Mouse (Mus musculus) lung, adult 10 weeks (tissue): ENCODE measurements around the gene Afmid. TPM values are rescaled to one million over a fixed set of nuclear protein-coding genes. Genes with fewer than 3 reads are reported as not detected.

Experiments used
- polyA plus RNA-seq: library from polyadenylated mRNA; stranded (reverse); fragments of 350-450 nt; fragmentation: Illumina TruSeq; extraction: RNeasy Lipid Tissue Mini Kit (QIAGEN cat#74804); gene quantifications from one replicate; pipeline ENCODE4 v1.2.3, GENCODE M21; 2014; ENCODE audit warnings: low read depth, low replicate concordance; ENCODE audit not compliant: insufficient read depth

The Afmid gene
- polyA plus RNA-seq = 2.4 TPM

GRCm38 (mm10) chr11:117825333-117826101 is at the start of gene Afmid, which contains the start of gene Tk1:
Gene Afmid (plus strand): TSS chr11:117825924.
Gene Tk1 (minus strand): TSS chr11:117826092.

GRCm38 (mm10) chr11:117781993-117782704 is 43.6 kb upstream of the Afmid start, which contains the start of the genes Tmc8 and Tmc6:
Gene Tmc8 (plus strand): TSS chr11:117782076.
Gene Tmc6 (minus strand): TSS chr11:117782198.

DNA sequence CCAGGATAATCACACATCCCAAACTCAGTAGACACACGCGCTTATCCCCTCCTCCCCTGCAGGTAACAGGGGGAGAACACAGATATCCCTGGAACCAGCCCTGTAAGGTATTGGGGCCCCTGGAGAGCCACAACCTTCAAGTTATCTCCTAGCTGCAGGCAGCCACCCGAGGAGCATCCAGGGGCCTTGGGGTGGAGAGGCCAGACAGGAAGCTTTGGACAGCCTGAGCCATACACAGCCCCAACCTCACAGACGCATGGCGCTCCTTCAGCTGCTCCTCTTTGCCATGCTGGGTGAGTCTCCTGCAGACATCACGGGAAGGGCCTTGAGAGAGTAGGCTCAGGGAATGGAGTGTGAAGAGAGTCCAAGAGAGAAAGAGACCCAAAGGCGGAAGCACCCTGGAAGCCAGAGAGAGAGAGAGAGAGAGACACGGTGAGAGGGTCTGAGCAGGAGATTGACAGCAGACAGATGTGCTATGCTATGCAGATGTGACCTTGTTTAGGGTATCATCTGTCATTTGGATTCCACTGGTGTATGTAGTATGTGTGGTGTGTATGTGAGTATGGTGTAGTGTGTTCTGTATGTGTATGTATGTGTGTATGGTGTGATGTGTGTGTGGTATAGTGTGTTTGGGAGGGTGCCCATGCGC is 28.1 kb upstream of the Afmid start, which contains the start of gene 6030468B19Rik:
6030468B19Rik (plus strand) TSS at position 150 of the 649 bp plus-strand sequence.

GRCm38 (mm10) chr11:117809407-117810311 is 16.1 kb upstream of the Afmid start, which contains the start of the genes Gm20708 and Syngr2:
Gene Gm20708 (plus strand): TSS chr11:117809668.
Gene Syngr2 (plus strand): TSS chr11:117809668.

DNA sequence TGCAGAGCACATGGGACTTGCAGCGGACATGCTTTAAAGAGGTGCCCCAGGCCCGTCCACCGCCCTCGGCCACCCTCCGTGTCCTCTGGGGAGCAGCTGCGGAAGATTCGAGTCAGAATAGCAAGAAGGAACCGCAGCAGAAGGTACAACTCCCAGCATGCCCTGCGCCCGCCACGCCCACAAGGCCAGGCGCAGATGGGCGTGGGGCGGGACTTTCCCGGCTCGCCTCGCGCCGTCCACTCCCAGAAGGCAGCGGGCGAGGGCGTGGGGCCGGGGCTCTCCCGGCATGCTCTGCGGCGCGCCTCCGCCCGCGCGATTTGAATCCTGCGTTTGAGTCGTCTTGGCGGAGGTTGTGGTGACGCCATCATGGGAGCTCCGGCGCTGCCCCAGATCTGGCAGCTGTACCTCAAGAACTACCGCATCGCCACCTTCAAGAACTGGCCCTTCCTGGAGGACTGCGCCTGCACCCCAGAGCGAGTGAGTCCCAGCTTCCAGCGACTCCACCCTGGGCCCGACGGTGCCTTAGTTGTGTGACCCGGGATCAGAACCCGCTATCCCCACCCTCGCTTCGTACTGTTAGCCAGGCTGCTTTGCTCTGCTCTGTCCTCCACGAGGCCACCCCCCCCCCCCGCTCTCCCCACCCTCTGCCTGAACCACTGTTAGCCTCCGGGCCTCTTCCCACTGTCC is 23.4 kb downstream of the Afmid start, which contains the start of gene Birc5:
Birc5 (plus strand) TSS at position 267 of the 687 bp plus-strand sequence.

DNA sequence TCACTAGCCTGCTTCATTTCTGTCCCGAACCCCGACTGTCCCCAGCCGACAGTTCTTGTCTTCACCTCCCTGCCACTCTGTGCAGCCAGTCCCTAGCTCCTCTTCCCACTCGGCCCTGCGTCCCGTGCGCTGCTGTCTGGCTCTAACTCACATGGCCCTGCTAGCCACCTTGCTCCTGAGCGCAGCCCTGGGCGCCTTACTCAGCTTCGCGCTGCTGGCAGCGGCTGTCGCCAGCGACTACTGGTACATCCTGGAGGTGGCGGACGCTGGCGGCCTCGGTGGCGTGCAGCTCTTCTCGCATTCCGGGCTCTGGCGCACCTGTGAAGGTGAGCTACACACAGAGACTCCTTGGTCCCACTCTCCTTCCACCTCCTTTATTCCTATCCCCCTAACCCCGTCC is 34.9 kb downstream of the Afmid start, which contains the start of gene Tmem235:
Tmem235 (plus strand) TSS at position 152 of the 400 bp plus-strand sequence.

DNA sequence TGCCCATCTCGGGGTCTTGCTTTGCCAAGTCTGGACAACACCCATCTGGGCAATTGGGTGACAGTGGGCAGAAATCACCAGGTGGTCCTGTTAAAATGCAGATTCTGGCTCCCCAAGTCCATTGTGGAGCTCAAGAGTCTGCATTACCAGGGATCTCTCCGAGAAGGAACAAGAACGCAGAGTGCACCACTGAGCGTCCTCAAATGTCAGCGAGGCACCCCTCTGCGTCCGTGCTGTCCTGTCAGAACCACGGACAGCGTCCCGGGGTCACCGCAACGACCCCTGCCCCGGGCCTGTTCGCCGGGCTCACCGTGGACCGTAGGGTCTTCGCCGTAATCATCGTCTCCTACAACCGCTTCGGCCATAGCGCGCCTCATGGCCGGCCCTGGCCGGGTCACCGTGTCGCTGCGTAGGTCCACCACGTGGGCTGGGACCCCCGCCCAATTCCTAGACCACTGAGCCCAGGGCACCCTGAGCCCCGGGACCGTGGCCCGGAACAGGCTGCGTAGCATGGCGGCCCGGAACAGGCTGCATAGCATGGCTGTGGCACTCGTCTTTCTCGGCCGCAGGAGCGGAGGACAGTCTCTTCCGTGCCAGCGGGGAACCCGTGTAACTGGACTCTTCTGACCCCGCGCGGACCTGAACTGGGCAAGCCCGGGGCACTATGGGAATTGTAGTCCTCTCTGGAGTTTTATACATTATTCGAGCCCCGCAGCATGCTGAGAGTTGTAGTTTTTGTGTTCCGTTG is 47.3 kb downstream of the Afmid start, which contains the start of gene Tha1:
Tha1 (minus strand) TSS at position 621 of the 748 bp plus-strand sequence.

Other genes starting within 250 kb of the Afmid start
- gene Tnrc6c, start 171.6 kb upstream of the Afmid start, polyA plus RNA-seq = 4.4 TPM
- gene Tmc8, start 43.8 kb upstream of the Afmid start, polyA plus RNA-seq = 1.9 TPM
- 23.9 TPM for gene Tmc6, start 43.7 kb upstream of the Afmid start, polyA plus RNA-seq
- gene 6030468B19Rik, start 28.3 kb upstream of the Afmid start, polyA plus RNA-seq = not detected
- not detected for gene Gm20708, start 16.3 kb upstream of the Afmid start, polyA plus RNA-seq
- gene Syngr2, start 16.3 kb upstream of the Afmid start, polyA plus RNA-seq = 107 TPM
- gene Tk1, start 168 bp downstream of the Afmid start, polyA plus RNA-seq = 3.5 TPM
- gene Birc5, start 23.3 kb downstream of the Afmid start, polyA plus RNA-seq = 2.8 TPM
- gene Tmem235, start 34.8 kb downstream of the Afmid start, polyA plus RNA-seq = not detected
- 4.5 TPM for gene Tha1, start 47.6 kb downstream of the Afmid start, polyA plus RNA-seq
- 16.6 TPM for gene Socs3, start 144.1 kb downstream of the Afmid start, polyA plus RNA-seq
- 45.7 TPM for gene Pgs1, start 160.4 kb downstream of the Afmid start, polyA plus RNA-seq